Mouse (Mus musculus) megakaryocyte, embryonic 14.5 days (primary cell): ENCODE measurements at regions not wholly inside any gene's neighbourhood (a gene's known extent, or its start where the extent isn't known, plus 50 kb on each side); places are given as distances from the start of the nearest gene placed in this dataset.

ENCODE experiments used
- FLI1 ChIP-seq: IDR thresholded peaks from 2 replicates; pipeline ENCODE4 v1.6.1; 2012; ENCODE audit warnings: low read length, inconsistent platforms, mixed read lengths
- GATA1 ChIP-seq: IDR thresholded peaks from 3 replicates; pipeline ENCODE4 v1.6.1; 2012; ENCODE audit warnings: mixed read lengths, low read length, inconsistent platforms, borderline replicate concordance

DNA sequence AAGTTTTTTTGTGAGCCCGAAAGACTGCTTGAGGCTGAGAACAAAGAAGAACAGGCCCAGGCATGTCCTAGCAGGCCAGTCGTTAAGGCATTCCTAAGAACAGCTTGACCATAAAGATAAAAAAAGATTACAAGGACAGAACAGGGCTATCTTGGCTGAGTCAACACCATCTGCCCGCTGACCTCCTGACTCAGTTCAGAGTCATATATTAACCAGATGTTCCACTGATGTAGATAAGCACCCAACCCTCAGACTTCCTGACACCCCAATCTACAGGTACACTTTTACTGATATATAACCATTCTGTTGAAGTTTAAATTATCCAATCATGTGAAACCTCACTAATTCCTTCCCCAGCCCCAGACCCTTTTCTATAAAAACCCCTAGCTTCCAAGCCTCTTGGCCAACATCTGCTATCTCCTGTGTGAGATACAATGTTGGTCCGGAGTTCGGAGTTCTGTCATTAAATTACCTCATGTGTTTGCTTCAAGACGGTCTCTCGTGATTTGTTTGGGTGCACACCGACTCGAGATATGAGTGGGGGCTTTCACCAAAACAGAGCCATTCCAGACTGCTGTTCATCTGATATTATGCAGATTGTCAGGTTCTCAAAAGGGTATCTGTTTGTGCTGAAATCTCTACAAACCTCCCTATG is 413.8 kb downstream of the Tusc1 start:
- TF ChIP-seq GATA1, result no peak
- TF ChIP-seq FLI1, result no peak
